Mouse (Mus musculus): Measurements from ENCODE around the gene Dvl1.

Gene Dvl1

GRCm38 (mm10) chr4:155871404-155871803, 24.2 kb downstream of the Dvl1 start:
- 94% methylated on average over 7 of the region's 7 CpGs for WGBS

GRCm38 (mm10) chr4:155883587-155883986, 36.4 kb downstream of the Dvl1 start:
- WGBS = 74% methylated on average over 3 of the region's 3 CpGs

- 93% methylated on average over 5 of the region's 5 CpGs for WGBS
Measured at GRCm38 (mm10) chr4:155886330-155886729, 39.1 kb downstream of the Dvl1 start.

- 78% methylated on average over 10 of the region's 10 CpGs for WGBS
Measured at GRCm38 (mm10) chr4:155887674-155888073, 40.5 kb downstream of the Dvl1 start.

GRCm38 (mm10) chr4:155888181-155888580, 41.0 kb downstream of the Dvl1 start:
- 92% methylated on average over 9 of the region's 9 CpGs for WGBS

GRCm38 (mm10) chr4:155889316-155889715, 42.1 kb downstream of the Dvl1 start:
- WGBS = 84% methylated on average over 5 of the region's 5 CpGs

- under 1% methylated on average over 34 of the region's 34 CpGs for WGBS
Measured at GRCm38 (mm10) chr4:155891011-155891471, 43.8 kb downstream of the Dvl1 start.

GRCm38 (mm10) chr4:155891551-155892001, 44.4 kb downstream of the Dvl1 start, which contains the start of the genes Pusl1 and Acap3:
Gene Pusl1, minus strand, starts transcription at chr4:155891781.
Gene Acap3, plus strand, starts transcription at chr4:155891822.
- under 1% methylated on average over 52 of the region's 52 CpGs for WGBS

- under 1% methylated on average over 46 of the region's 56 CpGs for WGBS
Measured at GRCm38 (mm10) chr4:155892017-155892416, 44.8 kb downstream of the Dvl1 start.

GRCm38 (mm10) chr4:155892438-155893211, 45.4 kb downstream of the Dvl1 start:
- 2% methylated on average over 37 of the region's 37 CpGs for WGBS

GRCm38 (mm10) chr4:155893212-155893690, 46.0 kb downstream of the Dvl1 start:
- 25% methylated on average over 8 of the region's 8 CpGs for WGBS

- whole genome bisulfite sequencing = 2% methylated on average over 8 of the region's 8 CpGs
Measured at GRCm38 (mm10) chr4:155894311-155894881, 47.2 kb downstream of the Dvl1 start.

GRCm38 (mm10) chr4:155895216-155895615, 48.0 kb downstream of the Dvl1 start:
- 12% methylated on average over 6 of the region's 6 CpGs for WGBS

GRCm38 (mm10) chr4:155895826-155896225, 48.6 kb downstream of the Dvl1 start:
- 78% methylated on average over 4 of the region's 4 CpGs for WGBS

- 94% methylated on average over 12 of the region's 12 CpGs for WGBS
Measured at GRCm38 (mm10) chr4:155896461-155896860, 49.3 kb downstream of the Dvl1 start.

GRCm38 (mm10) chr4:155898318-155898717, 51.1 kb downstream of the Dvl1 start:
- WGBS = 86% methylated on average over 2 of the region's 2 CpGs

GRCm38 (mm10) chr4:155899355-155899754, 52.2 kb downstream of the Dvl1 start:
- 90% methylated on average over 7 of the region's 7 CpGs for WGBS

GRCm38 (mm10) chr4:155901205-155901604, 54.0 kb downstream of the Dvl1 start:
- 35% methylated on average over 3 of the region's 3 CpGs for WGBS

GRCm38 (mm10) chr4:155903246-155903645, 56.0 kb downstream of the Dvl1 start:
- 97% methylated on average over 13 of the region's 13 CpGs for WGBS

GRCm38 (mm10) chr4:155904318-155905102, 57.3 kb downstream of the Dvl1 start:
- 92% methylated on average over 13 of the region's 13 CpGs for WGBS

GRCm38 (mm10) chr4:155905634-155906033, 58.4 kb downstream of the Dvl1 start:
- WGBS = 90% methylated on average over 13 of the region's 13 CpGs

- 87% methylated on average over 9 of the region's 9 CpGs for WGBS
Measured at GRCm38 (mm10) chr4:155906125-155906524, 58.9 kb downstream of the Dvl1 start.

Measured in cerebral cortex, adult 2 months (tissue).